Mouse (Mus musculus) kidney, adult 2 months (tissue): ENCODE measurements around the gene Dbn1.

Experiments
- CTCF ChIP-seq: fragments of 200-500 bp; conservative IDR thresholded peaks from 2 replicates; pipeline ENCODE4 v1.5.1; 2011; ENCODE audit warnings: low read depth, mild to moderate bottlenecking, control low read depth, low read length, moderate library complexity, mixed read lengths; ENCODE audit not compliant: insufficient read depth, insufficient read length
- POLR2A ChIP-seq: fragments of 200-500 bp; IDR thresholded peaks from one replicate; pipeline ENCODE4 v1.6.1; 2011; ENCODE audit warnings: low read depth, low read length, control low read depth

GRCm38 (mm10) chr13:55471156-55471818 is 16.6 kb downstream of the Dbn1 start:
- TF ChIP-seq POLR2A = no peak
- peak; percentile 67 for TF ChIP-seq CTCF
